Mouse (Mus musculus) brain, embryonic 14.5 days (tissue): ENCODE results near the gene Gas7.

Source experiments
- CTCF ChIP-seq: fragments of 200-500 bp; IDR thresholded peaks from 2 replicates; pipeline ENCODE4 v1.5.1; 2012; ENCODE audit warnings: inconsistent platforms, mild to moderate bottlenecking, moderate library complexity, borderline replicate concordance; ENCODE audit not compliant: insufficient read depth, insufficient read length; ENCODE audit errors: extremely low read depth
- POLR2A ChIP-seq: fragments of 200-500 bp; IDR thresholded peaks from 2 replicates; pipeline ENCODE4 v1.6.1; 2012; ENCODE audit warnings: mild to moderate bottlenecking, inconsistent platforms, borderline replicate concordance; ENCODE audit not compliant: poor library complexity, insufficient read depth, insufficient read length, severe bottlenecking; ENCODE audit errors: extremely low read depth

DNA sequence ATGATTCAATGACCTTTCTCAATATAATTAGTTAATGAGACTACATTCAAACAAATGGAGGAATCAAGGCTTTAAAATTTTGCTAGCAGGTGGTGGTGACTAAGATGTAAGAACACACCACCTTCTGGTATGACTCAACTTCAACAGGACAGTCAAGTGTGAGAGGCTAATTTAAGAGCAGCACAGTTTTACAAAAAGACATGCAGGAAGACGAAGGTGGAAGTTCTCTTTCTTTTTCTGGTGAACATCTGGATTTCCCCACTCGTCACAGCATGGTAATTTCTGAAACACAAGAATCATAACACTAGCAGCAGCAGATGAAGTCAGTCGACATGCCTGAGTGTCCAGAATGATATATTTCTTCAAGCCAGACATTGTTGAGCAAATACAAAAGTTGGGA lies 279.4 kb downstream of the Gas7 start:
- TF ChIP-seq POLR2A (no peak), CTCF (no peak)
